Mouse (Mus musculus) heart, embryonic 10.5 days (tissue): ENCODE results near the gene Gsdme. TPM values are rescaled to one million over a fixed set of nuclear protein-coding genes. Genes with fewer than 3 reads are reported as not detected.

ENCODE experiments used
- DNase-seq: peaks from one replicate; pipeline ENCODE4 v3.0.0-alpha.2; 2017; ENCODE audit warnings: low spot score
- H3K27ac ChIP-seq: fragments of 300-500 bp; sonication (generic); 2 replicates; pipeline ENCODE4 v1.5.1; 2016; ENCODE audit warnings: mild to moderate bottlenecking
- H3K27me3 ChIP-seq: fragments of 300-500 bp; sonication (generic); 2 replicates; pipeline ENCODE4 v1.6.1; 2016; ENCODE audit warnings: mild to moderate bottlenecking; ENCODE audit not compliant: poor library complexity, insufficient read depth, severe bottlenecking
- H3K36me3 ChIP-seq: fragments of 300-500 bp; sonication (generic); 2 replicates; pipeline ENCODE4 v1.6.1; 2016; ENCODE audit warnings: mild to moderate bottlenecking, moderate library complexity
- H3K4me1 ChIP-seq: fragments of 300-500 bp; sonication (generic); 2 replicates; pipeline ENCODE4 v1.6.1; 2016; ENCODE audit warnings: mild to moderate bottlenecking
- H3K4me3 ChIP-seq: fragments of 300-500 bp; sonication (generic); 2 replicates; pipeline ENCODE4 v1.5.1; 2016; ENCODE audit warnings: mild to moderate bottlenecking, moderate library complexity
- H3K9me3 ChIP-seq: fragments of 300-500 bp; sonication (generic); 2 replicates; pipeline ENCODE4 v1.6.1; 2016; ENCODE audit warnings: mild to moderate bottlenecking, moderate library complexity
- WGBS: fragments of 180-500 bp; shearing (Covaris S2); methylation state at CpG from one replicate; pipeline ENCODE4 v1.1.7; 2016; 5-methylcytosine and 5-hydroxymethylcytosine counted together
- polyA plus RNA-seq: library from polyadenylated mRNA; unstranded; fragments of >200 nt; fragmentation: Nextera tagmentation; extraction: Ambion mirVana; gene quantifications from 2 replicates; pipeline ENCODE4 v1.2.1, GENCODE M21; 2016

Gene Gsdme
- polyA plus RNA-seq, 1 experiment from 2014 or later, result 29.4 TPM

- Histone ChIP-seq H3K4me3 (no peak overlapping the region), H3K27me3 (no peaks in the 10 kb centered on the region), H3K27ac (no peak overlapping the region), H3K36me3 (no peaks in the 10 kb centered on the region), H3K9me3 (no peaks in the 10 kb centered on the region), H3K4me1 (no peaks in the 10 kb centered on the region)
- DNase-seq, result no peak
- WGBS, result 92% methylated on average over 6 of the region's 6 CpGs
These were observed 103.8 kb downstream of the Gsdme start for GRCm38 (mm10) chr6:50159842-50160241.

- Histone ChIP-seq H3K36me3 (peaks cover 9% of the 10 kb centered on the region; the same call in 1 of the 2 replicates), H3K27me3 (no peaks in the 10 kb centered on the region), H3K27ac (no peak overlapping the region), H3K4me3 (no peak overlapping the region), H3K4me1 (no peaks in the 10 kb centered on the region), H3K9me3 (no peaks in the 10 kb centered on the region)
- no peak for DNase-seq
- WGBS, result 89% methylated on average over 4 of the region's 4 CpGs
These were observed 114.3 kb downstream of the Gsdme start for GRCm38 (mm10) chr6:50149378-50149777.

GRCm38 (mm10) chr6:50146158-50146557 is 117.5 kb downstream of the Gsdme start:
- Histone ChIP-seq H3K27me3 (no peaks in the 10 kb centered on the region), H3K9me3 (no peaks in the 10 kb centered on the region), H3K36me3 (peaks cover 9% of the 10 kb centered on the region; the same call in 1 of the 2 replicates), H3K4me3 (no peak overlapping the region), H3K27ac (no peak overlapping the region), H3K4me1 (no peaks in the 10 kb centered on the region)
- no peak for DNase-seq

DNA sequence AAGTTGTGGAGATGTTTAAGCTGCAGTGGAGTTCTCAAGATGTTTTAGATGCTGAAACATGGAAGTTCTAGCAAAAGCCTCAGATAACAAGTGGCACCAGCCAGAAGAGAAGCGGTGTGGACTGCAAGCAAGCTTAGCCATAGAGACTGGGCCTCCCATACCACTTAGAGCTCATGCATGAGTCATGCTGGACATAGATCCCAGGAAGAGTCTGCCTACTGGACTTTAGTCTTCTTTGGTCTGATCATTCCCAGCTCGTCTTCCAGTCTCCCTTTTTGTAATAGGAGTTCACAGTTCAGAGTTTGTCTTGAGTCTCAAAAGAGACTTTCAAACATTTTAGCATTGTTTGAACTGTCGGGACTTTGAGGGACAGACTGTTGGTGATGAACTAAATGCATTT is 124.1 kb downstream of the Gsdme start:
- H3K27me3 ChIP-seq, result no peaks in the 10 kb centered on the region
- no peak overlapping the region for H3K4me3 ChIP-seq
- 84% methylated on average over 3 of the region's 3 CpGs for WGBS
- no peak for DNase-seq
- H3K4me1 ChIP-seq, result peaks cover 4% of the 10 kb centered on the region; the same call in 1 of the 2 replicates
- no peaks in the 10 kb centered on the region for H3K36me3 ChIP-seq
- no peaks in the 10 kb centered on the region for H3K9me3 ChIP-seq
- H3K27ac ChIP-seq, result no peak overlapping the region

Other genes starting within 250 kb of the Gsdme start
- gene Mpp6, start 153.6 kb downstream of the Gsdme start, polyA plus RNA-seq, result 53.1 and 69.9 TPM in 2 replicates
- 8.0 and 13.4 TPM in 2 replicates for gene Osbpl3, start 192.3 kb upstream of the Gsdme start, polyA plus RNA-seq